Mouse (Mus musculus): ENCODE data around the gene Prrx2.
A peak's percentile ranks its signal among the peaks of the same experiment; 100 is the strongest.

- TF ChIP-seq CTCF (IDR thresholded peaks at IDR 0.05; ENCODE audit: borderline replicate concordance, control insufficient read depth, extremely low read depth, insufficient read depth, low read length, poor library complexity) (0 out of 2 replicates have a peak, but pooled peaks have one; percentile 8), POLR2A (IDR thresholded peaks at IDR 0.05; ENCODE audit: control insufficient read depth, extremely low read depth, insufficient read depth, low read length, poor library complexity) (0 out of 2 replicates have a peak, but pooled peaks have one; percentile 25)
Observed at GRCm38 (mm10) chr2:30801067-30801852, 33.5 kb upstream of the Prrx2 start.

All from thymus, adult 2 months (tissue).